Mouse (Mus musculus): Measurements from ENCODE around the gene Setd2. TPM values are rescaled to one million over a fixed set of nuclear protein-coding genes. Genes with fewer than 3 reads are reported as not detected.

Gene Setd2
- 16.0 and 22.4 TPM in 2 replicates for polyA plus RNA-seq (2015; fragmentation: Nextera tagmentation; extraction: Ambion mirVana)

DNA sequence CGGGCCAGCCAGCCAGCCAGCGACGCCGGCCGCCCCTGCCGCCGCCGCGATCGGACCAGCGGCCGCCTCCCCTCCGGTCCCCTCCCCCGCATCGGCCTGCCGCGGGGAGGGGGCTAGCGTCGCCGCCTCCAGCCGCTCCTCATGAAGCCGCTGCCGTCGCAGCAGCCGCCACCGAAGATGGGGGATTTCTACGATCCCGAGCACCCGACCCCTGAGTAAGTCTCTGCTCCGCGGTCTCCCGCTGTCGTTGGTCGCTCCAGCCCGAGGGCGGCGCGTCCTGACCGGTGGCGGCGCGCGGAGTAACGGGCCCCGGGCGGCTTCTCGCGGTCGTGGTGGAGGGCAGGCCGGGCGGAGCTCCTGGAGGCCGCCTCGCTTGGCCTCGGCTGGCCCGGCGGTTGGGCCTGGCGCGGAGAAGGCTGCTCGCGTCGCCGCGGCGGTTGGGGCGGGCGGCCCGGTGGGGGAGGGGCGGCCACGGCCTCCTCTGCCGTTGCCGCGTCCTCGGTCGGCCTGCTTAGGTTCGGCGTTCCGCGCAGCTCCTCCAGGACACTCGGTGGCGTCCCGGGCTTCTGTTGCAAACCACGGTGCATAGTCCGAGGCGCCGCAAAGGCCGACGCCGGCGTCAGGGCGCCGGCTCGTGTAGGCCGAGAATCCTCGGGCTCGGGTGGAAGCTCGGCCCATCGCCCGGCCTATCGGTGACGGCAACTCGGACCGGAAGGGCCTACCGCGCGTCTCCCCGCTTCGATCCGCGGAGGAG lies at the start of gene Setd2:
Gene Setd2 (plus strand): TSS at position 60 of the 754 bp plus-strand sequence.

GRCm38 (mm10) chr9:110624361-110625166 lies 92.2 kb downstream of the Setd2 start, which contains the start of gene Nradd:
Nradd (minus strand) TSS chr9:110624452.

DNA sequence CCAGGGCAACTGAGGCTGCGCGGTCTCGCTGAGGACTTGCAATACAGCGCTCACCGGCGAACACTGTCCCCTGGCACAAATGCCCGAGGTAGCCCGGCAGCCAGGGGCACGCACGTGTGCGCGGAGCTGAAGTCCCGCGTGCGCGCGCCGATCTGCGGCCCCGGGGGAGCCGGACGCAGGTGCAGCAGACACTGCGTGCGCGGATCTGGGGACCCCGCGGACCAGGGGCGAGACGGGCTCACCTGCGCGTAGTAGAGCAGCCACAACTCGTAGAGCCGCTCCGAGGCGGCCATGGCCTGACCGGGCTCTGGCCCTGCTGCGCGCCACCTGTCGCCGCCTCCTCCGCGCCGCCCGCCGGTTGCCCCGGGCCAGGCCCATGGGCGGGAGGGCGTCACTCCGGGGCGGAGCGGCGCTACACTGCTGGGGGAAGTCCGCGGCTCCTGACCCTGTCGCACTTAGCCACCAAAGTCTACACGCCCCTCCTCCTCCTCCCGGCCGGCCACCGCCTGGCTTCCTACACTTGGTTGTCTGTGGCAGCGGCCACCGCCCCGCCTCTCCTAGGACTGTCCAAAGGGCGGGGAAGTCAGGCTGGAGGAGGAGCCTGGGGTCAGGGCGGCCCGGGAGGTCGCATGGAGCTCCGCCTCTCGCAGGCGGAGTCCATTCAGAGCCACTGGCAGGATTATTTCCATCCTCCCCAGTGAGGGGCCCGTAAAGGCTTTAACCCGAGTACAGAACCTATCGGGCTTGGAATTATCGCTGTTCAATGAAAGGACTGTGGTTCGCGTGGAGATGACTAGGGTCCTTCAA lies 121.5 kb downstream of the Setd2 start, which contains the start of gene Nbeal2:
Gene Nbeal2 (minus strand): TSS at position 507 of the 807 bp plus-strand sequence.

GRCm38 (mm10) chr9:110656249-110657221 lies 124.1 kb downstream of the Setd2 start, which contains the start of gene Ccdc12:
Ccdc12 (plus strand) TSS chr9:110656503.

Small RNA genes lying within 50 kb of the gene (microRNA-seq; reads per million reads assigned to microRNA genes)
- gene Mir8107 (ENCODE audit: borderline replicate concordance, insufficient number of aligned reads): not detected

Other genes with a start within 250 kb of the Setd2 start
- 13.8 and 16.6 TPM in 2 replicates for gene Elp6, start 227.4 kb upstream of the Setd2 start, polyA plus RNA-seq (2015; fragmentation: Nextera tagmentation; extraction: Ambion mirVana)
- 38.8 and 79.2 TPM in 2 replicates for gene Scap, start 199.3 kb upstream of the Setd2 start, polyA plus RNA-seq (2015; fragmentation: Nextera tagmentation; extraction: Ambion mirVana)
- gene Ptpn23, start 124.4 kb upstream of the Setd2 start, polyA plus RNA-seq (2015; fragmentation: Nextera tagmentation; extraction: Ambion mirVana): 8.7 and 12.2 TPM in 2 replicates
- 31.1 and 63.8 TPM in 2 replicates for gene Ngp, start 112.8 kb upstream of the Setd2 start, polyA plus RNA-seq (2015; fragmentation: Nextera tagmentation; extraction: Ambion mirVana)
- gene Klhl18, start 55.9 kb upstream of the Setd2 start, polyA plus RNA-seq (2015; fragmentation: Nextera tagmentation; extraction: Ambion mirVana): 4.1 and 4.6 TPM in 2 replicates
- 0.90 and 1.7 TPM in 2 replicates for gene Kif9, start 55.6 kb upstream of the Setd2 start, polyA plus RNA-seq (2015; fragmentation: Nextera tagmentation; extraction: Ambion mirVana)
- gene Nradd, start 91.9 kb downstream of the Setd2 start, polyA plus RNA-seq (2015; fragmentation: Nextera tagmentation; extraction: Ambion mirVana): 37.6 and 41.6 TPM in 2 replicates
- gene Nbeal2, start 121.6 kb downstream of the Setd2 start, polyA plus RNA-seq (2015; fragmentation: Nextera tagmentation; extraction: Ambion mirVana): 0.90 and 1.3 TPM in 2 replicates
- gene Ccdc12, start 123.9 kb downstream of the Setd2 start, polyA plus RNA-seq (2015; fragmentation: Nextera tagmentation; extraction: Ambion mirVana): 97.3 and 123 TPM in 2 replicates
- gene Myl3, start 209.3 kb downstream of the Setd2 start, polyA plus RNA-seq (2015; fragmentation: Nextera tagmentation; extraction: Ambion mirVana): 0.62 and 2.2 TPM in 2 replicates
- 12.3 and 17.4 TPM in 2 replicates for gene Pth1r, start 214.5 kb downstream of the Setd2 start, polyA plus RNA-seq (2015; fragmentation: Nextera tagmentation; extraction: Ambion mirVana)